8 mouse cellular contexts compared by ENCODE assay signal in the genomic region with DNA sequence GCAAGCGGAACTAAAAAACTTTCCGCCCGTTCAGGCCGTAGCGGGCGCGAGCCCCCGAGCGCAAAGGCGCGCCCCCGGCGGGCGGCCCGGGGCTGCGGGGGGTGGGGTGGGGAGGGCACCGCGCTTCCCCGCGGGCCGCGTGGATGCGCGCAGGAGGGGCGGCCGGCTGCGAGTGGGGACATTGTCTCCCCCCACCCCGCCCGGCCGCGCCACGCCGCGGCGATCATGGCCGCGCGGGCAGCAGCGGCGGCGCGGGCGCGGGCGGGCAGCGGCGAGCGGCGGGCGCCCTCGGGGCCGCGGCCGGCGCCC. TPM values are rescaled to one million over a fixed set of nuclear protein-coding genes. Genes with fewer than 3 reads are reported as not detected.
DNase-seq lines count a peak whose midpoint lies in the region; ATAC-seq lines count a peak whose summit lies in the region.

No protein-coding gene starts in this region.

- H3K4me1 ChIP-seq in kidney, embryonic 16.5 days (ENCODE audit: insufficient read depth, low read length) = peaks cover 9% of the 10 kb centered on the region
- H3K4me1 ChIP-seq in brown adipose tissue, adult 24 weeks (ENCODE audit: control insufficient read depth, insufficient read depth, insufficient read length, low read length) = no peaks in the 10 kb centered on the region
- peaks cover 55% of the 10 kb centered on the region for H3K4me1 ChIP-seq in hindbrain, embryonic 10.5 days (replicated peaks)
- H3K4me1 ChIP-seq in midbrain, embryonic 12.5 days = peaks cover 33% of the 10 kb centered on the region

- peak overlapping the region; percentile 92 for H3K4me3 ChIP-seq in kidney, embryonic 16.5 days (ENCODE audit: low read length)
- peak overlapping the region; percentile 79 for H3K4me3 ChIP-seq in brown adipose tissue, adult 24 weeks (ENCODE audit: insufficient read depth, low read depth, low read length)
- peak overlapping the region; percentile 99 for H3K4me3 ChIP-seq in hindbrain, embryonic 10.5 days
- H3K4me3 ChIP-seq in midbrain, embryonic 12.5 days = peak overlapping the region; percentile 100

- WGBS in kidney, embryonic 16.5 days = 0% methylated on average over 1 of the region's 55 CpGs
- WGBS in hindbrain, embryonic 10.5 days = 9% methylated on average over 46 of the region's 55 CpGs
- WGBS in midbrain, embryonic 12.5 days = 2% methylated on average over 10 of the region's 55 CpGs

- peak; percentile 50 for ATAC-seq in kidney, embryonic 16.5 days (ENCODE audit: low FRiP score, low TSS enrichment)
- peak; percentile 14 for ATAC-seq in midbrain, embryonic 12.5 days (ENCODE audit: low FRiP score, low read depth)
- ATAC-seq in megakaryocyte-erythroid progenitor cell, adult 5-6 weeks (replicated peaks; ENCODE audit: low FRiP score, low TSS enrichment, poor library complexity, severe bottlenecking) = no peak

- peak overlapping the region; percentile 99 for H3K9ac ChIP-seq in kidney, embryonic 16.5 days (replicated peaks; ENCODE audit: low read length)
- H3K9ac ChIP-seq in midbrain, embryonic 12.5 days (replicated peaks) = peak overlapping the region; percentile 100

- H3K9me3 ChIP-seq in kidney, embryonic 16.5 days (ENCODE audit: low read length) = no peaks in the 10 kb centered on the region
- no peaks in the 10 kb centered on the region for H3K9me3 ChIP-seq in hindbrain, embryonic 10.5 days
- H3K9me3 ChIP-seq in midbrain, embryonic 12.5 days = no peaks in the 10 kb centered on the region

- H3K27ac ChIP-seq in kidney, embryonic 16.5 days (ENCODE audit: low read length) = peak overlapping the region; percentile 100
- peak overlapping the region; percentile 100 for H3K27ac ChIP-seq in brown adipose tissue, adult 24 weeks (replicated peaks; ENCODE audit: low read depth, low read length)
- H3K27ac ChIP-seq in hindbrain, embryonic 10.5 days = peak overlapping the region; percentile 100
- peak overlapping the region; percentile 100 for H3K27ac ChIP-seq in midbrain, embryonic 12.5 days (replicated peaks)

- H3K4me2 ChIP-seq in kidney, embryonic 16.5 days (replicated peaks; ENCODE audit: low read depth, low read length) = peak overlapping the region; percentile 64
- H3K4me2 ChIP-seq in midbrain, embryonic 12.5 days (replicated peaks) = peak overlapping the region; percentile 61

- H3K27me3 ChIP-seq in kidney, embryonic 16.5 days (ENCODE audit: insufficient read depth, low read length) = no peaks in the 10 kb centered on the region
- no peaks in the 10 kb centered on the region for H3K27me3 ChIP-seq in hindbrain, embryonic 10.5 days (ENCODE audit: insufficient read depth, poor library complexity, severe bottlenecking)
- peaks cover 4% of the 10 kb centered on the region; the same call in 1 of the 2 replicates for H3K27me3 ChIP-seq in midbrain, embryonic 12.5 days

- H3K36me3 ChIP-seq in kidney, embryonic 16.5 days (ENCODE audit: insufficient read depth, low read length) = no peaks in the 10 kb centered on the region
- no peaks in the 10 kb centered on the region for H3K36me3 ChIP-seq in hindbrain, embryonic 10.5 days
- no peaks in the 10 kb centered on the region for H3K36me3 ChIP-seq in midbrain, embryonic 12.5 days

- no peak for DNase-seq in kidney, postnatal 25 days
- DNase-seq in hindbrain, embryonic 10.5 days (ENCODE audit: low spot score) = no peak
- no peak for DNase-seq in urinary bladder, adult 2 months (ENCODE audit: low spot score)
- no peak for DNase-seq in right cerebral cortex, postnatal 14 days

RNA-seq across cellular contexts. Expression of gene Arid1b, which starts 0.3 kb away (rescaled TPM):
- 10.9 and 11.0 TPM in 2 replicates for polyA plus RNA-seq in kidney, embryonic 16.5 days (2015; fragmentation: Nextera tagmentation; extraction: Ambion mirVana)
- 11.1 and 13.9 TPM in 2 replicates for polyA plus RNA-seq in brown adipose tissue, adult 24 weeks (2012; ENCODE audit: insufficient read depth, insufficient read length, missing spikeins)
- 10.4 and 11.7 TPM in 2 replicates for polyA plus RNA-seq in hindbrain, embryonic 10.5 days (2016; fragmentation: Nextera tagmentation; extraction: Ambion mirVana)
- 17.4 and 19.0 TPM in 2 replicates for polyA plus RNA-seq in midbrain, embryonic 12.5 days (2016; fragmentation: Nextera tagmentation; extraction: Ambion mirVana)
- polyA plus RNA-seq in urinary bladder, adult 2 months (2012; rRNA removed) = 10.8 and 19.0 TPM in 2 replicates
- 28.8 and 29.2 TPM in 2 replicates for total RNA-seq in megakaryocyte-erythroid progenitor cell, adult 5-6 weeks (2014; fragmentation: Nextera tagmentation)
- total RNA-seq in megakaryocyte-erythroid progenitor cell, adult 5-6 weeks (2017) = 9.2 and 17.7 TPM in 2 replicates
